Mouse (Mus musculus): Measurements from ENCODE around the gene Lgals3.

Lgals3 gene

DNA sequence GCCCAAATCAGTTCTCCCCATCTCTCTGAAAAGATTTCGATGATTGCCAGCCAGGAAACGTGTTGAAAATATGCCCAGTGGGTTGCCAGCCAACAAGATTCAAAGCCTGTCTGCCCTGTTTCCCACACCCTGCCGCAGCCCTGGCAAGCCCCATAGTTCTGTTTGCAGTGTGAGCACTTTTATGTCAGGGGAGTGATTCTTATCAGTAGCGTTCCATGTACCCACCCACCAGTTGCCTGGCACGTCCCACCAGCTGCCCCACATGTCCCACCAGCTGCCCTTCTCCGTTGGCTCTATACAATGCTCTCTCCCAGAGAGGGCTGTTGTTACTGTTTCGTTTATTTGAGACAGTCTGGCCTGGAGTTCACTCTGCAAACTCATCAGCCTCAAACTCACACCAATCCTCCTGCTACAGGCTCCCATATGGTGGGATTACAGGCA lies 650 bp upstream of the Lgals3 start:
- no peak for DNase-seq (ENCODE audit: extremely low read depth, insufficient read length, low spot score)

DNA sequence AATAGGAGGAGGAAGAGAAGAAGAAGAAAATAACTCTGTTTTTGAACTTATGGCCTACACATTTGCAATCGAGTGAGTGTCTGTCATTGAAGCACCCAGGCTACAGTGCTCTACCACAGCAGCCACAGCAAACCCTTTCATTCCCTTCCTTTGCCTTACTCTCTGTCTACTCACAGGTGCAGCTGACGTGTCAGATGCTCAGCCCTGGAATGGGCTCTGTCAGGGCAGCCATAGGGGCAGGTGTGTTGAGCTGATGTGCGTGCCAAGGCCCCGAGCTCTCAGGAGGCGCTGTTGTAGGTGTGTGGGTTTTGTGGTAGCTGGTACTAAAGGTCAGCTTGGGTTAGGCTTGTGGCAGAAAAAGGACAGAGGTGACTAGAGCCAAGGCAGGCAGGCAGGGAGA lies 2.2 kb downstream of the Lgals3 start:
- no peak for DNase-seq (ENCODE audit: extremely low read depth, insufficient read length, low spot score)

DNA sequence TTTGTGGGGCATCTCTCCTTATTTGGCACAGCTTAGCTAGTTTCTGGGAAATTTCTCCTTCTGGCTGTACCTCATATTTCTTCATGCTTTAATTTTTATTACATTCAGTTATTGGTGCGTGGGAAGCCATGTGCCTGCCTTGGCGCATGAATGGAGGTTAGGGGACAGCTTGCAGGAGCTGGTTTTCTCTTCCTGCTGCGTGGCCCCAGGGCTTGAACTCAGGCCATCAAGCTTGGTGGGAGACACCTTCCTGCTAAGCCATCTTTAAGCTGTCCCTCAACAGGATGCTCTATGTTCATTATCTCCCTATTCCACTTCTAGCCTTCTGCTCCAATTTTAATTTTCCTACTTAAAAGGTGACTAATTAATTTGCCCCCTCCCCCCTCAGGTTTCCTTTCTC lies 3.2 kb downstream of the Lgals3 start:
- no peak for DNase-seq (ENCODE audit: extremely low read depth, insufficient read length, low spot score)

DNA sequence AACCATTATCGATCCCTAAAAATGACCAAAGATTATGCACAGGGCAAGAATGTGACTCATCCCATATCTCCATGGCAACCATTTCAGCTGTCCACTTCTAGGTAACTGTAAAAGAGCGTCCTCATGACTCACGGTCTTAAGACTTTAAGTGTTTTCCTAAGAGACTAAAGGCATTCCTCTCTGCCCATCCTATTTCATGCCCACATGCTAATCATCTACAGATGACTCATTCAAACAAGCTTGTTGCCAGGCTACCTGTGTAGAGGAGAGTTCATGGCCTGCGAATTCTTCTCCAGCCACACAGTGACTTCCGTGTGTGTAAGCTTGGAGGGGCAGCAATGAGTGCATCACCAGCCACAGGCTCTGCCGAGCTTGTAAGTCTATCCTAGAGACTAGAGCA lies 4.1 kb downstream of the Lgals3 start:
- peak; percentile 78 for DNase-seq (ENCODE audit: extremely low read depth, insufficient read length, low spot score)

DNA sequence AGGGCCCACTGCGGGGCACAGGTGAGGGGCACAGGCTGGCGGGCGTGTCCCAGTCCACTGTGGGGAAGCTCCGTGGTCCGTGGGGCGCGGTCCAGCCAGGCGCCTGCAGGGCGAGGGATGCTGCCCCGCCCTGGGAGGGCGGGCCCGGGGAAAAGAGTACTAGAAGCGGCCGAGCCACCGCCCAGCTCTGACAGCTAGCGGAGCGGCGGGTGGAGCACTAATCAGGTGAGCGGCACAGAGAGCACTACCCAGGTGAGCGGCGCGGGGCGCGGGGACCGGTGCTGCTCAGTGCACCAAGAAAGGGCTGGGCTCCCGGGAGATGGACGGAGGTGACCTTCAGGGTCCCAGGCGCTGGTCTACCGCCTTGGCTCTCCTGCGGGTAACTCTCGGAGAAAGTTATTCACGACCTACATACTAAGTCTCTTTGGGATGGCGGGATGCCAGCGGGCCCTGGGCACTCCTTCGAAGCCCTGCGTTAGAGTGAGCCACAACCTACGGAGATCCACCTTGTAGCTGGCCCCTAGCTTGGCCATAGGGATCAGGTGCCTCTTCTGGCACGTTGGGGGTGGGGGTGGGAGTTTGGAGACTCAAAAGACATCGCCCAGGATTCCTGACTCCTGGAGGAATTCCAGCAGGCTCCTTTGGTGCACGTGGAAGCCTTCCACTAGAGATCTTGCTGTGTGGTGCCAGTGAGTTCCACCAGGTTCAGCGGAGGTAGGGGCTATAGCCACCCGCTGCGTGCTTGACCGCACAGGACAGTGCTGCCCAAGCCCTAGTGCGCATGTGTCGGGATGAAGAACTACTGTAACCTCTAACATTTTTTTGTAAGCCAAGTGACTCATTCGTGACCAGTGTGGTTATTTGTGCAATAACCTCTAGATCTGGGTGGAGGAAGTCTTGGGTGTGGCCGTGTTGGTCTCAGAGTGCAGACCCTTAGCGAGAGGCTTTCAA lies 6.5 kb downstream of the Lgals3 start:
- DNase-seq (ENCODE audit: extremely low read depth, insufficient read length, low spot score), result peak; percentile 90

DNA sequence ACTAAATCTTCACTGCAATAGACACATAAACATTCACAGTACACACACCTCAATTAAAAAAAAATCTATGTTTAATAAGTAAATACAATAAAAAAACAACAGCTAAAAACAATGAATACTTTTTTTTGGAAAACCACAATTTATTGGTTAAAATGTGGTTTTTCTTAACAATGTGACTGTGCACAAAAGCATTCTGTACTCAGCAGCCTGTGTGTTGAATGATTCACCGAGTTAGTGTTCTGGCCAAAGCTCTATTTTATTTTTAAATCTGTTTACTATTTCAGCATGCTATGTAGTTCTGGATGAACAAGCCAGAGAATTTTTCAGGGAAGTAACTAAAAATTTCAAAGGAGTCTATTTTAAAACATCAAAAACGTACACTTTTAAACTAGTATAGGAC lies 9.0 kb downstream of the Lgals3 start:
- no peak for DNase-seq (ENCODE audit: extremely low read depth, insufficient read length, low spot score)

DNA sequence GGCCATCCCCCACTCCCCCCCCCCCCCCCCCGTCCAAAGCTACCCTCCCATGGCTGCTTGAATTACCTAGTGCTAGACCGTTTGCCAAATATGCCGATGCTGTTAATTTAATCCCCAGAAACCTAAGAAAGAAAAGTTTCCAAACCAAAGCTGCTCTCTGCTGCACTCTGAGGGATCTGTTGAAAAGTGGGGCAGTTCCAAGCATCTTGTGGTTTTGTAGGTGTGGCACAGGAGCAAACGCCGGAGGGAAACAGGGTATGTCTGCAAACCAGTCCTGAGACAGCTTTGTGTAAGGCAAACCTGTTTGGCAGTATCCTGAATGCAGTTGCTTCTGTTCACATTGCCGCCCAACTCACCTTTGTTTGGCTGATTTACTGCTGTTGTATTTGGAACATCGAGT lies 10.8 kb downstream of the Lgals3 start:
- peak; percentile 49 for DNase-seq (ENCODE audit: extremely low read depth, insufficient read length, low spot score)

DNA sequence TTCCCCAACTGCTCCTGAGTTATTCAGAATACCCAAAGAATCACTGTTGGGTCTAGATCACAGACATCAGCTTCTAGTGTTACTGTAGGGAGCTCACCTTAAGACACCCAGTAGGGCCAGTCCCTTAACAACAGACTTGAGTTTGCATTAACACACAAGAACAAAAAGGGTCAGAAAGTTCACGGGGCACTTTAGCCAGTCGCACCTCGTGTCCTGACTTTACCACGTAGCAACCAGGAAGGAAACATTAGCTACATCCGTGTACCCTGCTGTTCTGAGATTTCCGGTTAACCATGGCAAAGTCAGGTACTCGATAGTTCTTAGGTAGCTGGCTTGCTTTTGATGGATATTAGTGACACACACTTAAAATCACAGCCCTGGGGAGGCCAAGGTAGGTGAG lies 16.4 kb downstream of the Lgals3 start:
- DNase-seq (ENCODE audit: extremely low read depth, insufficient read length, low spot score), result no peak

DNA sequence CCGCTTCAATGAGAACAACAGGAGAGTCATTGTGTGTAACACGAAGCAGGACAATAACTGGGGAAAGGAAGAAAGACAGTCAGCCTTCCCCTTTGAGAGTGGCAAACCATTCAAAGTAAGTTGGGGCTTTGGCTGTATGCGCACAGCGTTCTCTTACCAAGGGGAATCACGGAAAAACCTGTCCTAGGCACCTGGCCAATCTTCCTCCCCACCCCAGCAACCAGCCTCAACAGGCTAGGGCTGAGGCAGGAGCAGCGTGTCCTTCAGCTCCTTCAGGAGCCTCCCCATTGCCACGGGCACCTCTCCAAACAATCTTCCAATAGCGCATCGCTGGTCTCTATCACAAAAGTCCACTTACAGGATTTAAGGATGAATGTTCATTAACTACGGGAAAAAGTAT lies 17.1 kb downstream of the Lgals3 start:
- DNase-seq (ENCODE audit: extremely low read depth, insufficient read length, low spot score), result no peak

DNA sequence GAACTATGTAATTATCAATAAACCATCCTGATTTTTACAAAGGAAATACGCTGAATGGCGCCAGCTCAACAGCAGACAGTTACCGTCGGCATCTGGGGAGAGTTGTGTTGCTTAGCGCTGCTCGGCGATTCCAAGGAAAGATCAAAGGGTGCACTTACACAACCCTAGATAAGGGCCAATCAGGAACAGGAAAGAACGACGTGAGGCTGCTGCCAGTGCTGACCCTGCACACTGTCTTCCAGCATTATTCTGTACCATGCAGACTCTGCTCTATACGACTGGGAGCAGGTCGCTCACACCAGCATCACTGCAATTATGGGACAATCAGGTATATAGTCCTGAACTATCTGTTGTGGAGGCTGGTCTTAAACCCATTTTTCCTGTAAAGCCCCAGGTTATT lies 18.6 kb downstream of the Lgals3 start:
- no peak for DNase-seq (ENCODE audit: extremely low read depth, insufficient read length, low spot score)

DNA sequence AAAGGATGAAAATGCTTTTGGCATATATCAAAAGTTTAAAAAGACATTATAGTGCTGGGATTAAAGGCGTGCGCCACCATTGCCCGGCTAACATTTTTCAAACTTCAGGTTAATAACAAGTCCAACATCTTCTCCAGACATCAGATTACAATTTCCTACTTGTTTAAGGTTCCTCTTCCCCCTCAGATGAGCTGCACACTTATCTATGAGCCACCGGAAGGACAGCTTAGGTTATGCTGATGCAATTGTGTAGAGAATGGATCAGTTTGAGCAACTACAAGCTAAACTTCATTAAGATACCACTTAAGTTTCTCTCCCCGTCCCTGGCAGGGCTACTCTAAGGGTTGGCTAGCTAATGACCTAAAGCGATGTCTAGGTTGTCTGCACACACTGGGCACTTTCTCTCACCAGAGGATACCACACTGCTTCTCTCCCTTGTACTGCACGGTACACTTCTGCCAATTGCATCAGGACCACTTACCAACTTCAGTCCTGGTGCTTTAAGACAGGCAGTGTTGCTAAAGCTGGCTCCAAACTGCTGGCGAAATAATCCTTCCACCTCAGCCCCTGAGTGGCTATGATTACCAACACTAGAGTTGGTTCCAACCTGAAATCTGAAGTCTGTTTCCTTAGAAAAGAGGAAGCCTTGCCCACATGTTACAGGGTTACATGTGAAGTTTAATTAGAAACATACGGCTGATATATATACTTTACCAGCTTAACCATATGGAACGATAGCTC lies 26.0 kb downstream of the Lgals3 start:
- no peak for DNase-seq (ENCODE audit: extremely low read depth, insufficient read length, low spot score)

DNA sequence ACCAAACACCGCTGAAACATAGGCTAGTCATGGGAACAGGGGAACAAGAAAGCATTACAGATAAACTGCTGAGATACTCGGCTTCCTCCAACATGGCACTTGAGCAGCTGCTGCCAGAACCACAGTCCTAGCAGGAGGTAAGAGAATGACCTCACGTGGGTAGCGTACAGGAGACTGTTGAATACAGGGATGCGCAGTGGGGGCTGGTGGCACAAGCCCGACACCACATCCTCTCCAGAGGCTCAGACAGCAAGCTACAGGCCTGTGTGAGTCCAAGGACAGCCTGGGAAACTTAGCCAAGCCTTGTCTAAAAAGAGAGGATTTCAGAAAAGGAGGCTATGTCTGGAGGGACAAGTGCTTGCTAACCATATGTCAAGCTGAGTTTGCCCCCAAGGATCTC lies 27.5 kb downstream of the Lgals3 start:
- no peak for DNase-seq (ENCODE audit: extremely low read depth, insufficient read length, low spot score)

DNA sequence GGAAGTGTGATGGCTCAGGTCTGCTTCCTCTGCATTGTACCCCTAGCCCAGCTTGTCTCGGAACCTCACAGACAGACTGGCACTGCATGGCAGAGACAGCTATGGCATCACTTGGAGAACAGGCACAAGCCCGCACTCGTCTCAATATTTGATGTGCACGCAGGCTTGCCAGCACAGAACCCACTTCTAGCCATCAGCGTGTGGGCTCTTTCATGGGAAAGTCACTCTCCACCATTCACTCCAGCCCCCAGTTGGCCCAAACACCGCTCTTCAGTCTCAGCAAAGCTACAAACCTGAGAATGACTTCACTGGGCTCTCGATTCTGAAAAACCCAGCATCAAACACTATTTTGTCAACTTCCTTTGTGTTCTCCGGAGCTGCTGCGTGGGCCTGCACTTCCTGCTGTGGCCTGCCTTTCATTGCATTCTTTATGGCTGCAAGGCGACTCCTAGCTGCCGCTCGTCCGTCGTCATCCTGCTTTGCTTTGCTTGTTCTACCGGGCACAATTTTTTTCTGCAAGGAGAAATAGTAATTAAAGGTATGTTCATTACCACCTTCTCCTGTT lies 28.0 kb downstream of the Lgals3 start:
- no peak for DNase-seq (ENCODE audit: extremely low read depth, insufficient read length, low spot score)

DNA sequence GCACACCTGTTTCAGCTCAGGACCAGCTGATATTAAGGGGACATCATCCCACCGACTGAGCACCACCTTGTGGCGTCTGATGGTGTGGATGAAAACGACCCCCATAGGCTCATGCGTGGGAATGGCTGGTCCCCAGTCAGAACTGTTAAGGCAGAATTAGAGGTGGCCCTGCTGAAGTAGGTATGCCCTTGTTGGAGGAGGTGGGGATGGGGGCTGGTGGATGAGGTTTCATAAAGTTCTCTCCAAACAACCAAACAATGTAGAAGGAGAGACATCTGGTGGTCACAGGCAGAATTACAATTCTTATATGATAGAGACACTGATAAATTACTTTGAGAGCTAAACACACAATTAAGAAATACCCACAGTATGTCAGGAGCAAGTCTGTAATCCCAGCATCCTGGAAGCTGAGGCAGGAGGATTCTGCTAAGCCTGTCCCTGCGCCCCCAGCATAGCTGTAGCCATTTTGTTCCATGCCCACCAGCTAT lies 28.7 kb downstream of the Lgals3 start:
- DNase-seq (ENCODE audit: extremely low read depth, insufficient read length, low spot score), result no peak

DNA sequence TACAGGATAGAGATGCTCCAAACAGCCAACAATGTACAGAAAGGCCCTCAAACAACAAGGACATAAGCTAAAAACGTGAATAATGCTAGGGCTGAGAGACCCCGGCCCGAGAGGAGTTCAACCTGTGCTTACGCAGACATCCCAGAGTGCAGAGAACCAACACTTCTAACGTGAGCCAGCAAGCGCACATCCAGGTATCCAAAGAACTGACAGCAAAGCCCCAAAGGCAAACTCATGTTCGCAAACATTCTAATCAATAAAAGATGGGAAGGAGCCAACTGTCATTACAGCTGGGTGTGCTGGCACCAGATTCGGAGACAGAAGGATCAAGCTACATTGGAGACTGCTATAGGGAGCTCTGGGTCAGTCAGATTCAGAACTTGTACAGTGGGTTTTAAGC lies 35.2 kb downstream of the Lgals3 start:
- no peak for DNase-seq (ENCODE audit: extremely low read depth, insufficient read length, low spot score)

DNA sequence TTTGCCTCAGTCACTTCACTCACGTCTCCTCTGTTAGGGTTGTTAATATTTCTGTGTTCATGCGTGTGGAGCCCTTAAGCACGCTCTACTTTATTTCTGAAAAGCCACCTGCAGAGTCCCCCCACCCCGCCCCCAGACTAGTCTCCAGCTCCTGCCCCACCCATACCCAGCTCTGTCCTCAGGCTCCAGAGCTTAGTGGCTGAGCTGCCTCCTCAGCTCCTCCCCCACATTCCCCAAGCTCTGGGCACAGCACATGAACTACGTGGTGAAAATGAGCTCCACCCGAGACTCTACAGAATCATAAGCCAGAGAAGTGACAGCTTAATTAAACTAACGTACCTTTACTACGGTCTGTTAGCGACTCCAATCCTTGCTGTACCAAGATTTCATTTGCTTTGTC lies 38.4 kb downstream of the Lgals3 start:
- no peak for DNase-seq (ENCODE audit: extremely low read depth, insufficient read length, low spot score)

DNA sequence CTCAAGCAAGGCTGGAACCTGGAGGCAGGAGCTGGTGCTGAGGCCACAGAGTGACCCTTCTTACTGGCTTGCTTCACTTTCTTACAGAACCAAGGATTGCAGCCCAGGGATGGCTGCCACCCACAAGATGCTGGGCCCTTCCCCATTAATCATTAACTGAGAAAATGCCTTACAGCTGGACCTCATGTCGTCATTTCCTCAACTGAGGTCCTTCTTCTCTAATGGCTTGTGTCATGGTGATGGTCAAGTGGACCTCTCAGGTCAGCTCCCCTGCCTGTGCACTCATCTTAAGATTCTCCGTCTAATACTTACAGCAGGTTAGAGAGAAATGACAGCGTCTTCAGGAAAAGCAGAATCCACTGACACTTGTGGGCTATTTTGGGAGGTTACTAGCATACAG lies 49.8 kb downstream of the Lgals3 start:
- no peak for DNase-seq (ENCODE audit: extremely low read depth, insufficient read length, low spot score)

DNA sequence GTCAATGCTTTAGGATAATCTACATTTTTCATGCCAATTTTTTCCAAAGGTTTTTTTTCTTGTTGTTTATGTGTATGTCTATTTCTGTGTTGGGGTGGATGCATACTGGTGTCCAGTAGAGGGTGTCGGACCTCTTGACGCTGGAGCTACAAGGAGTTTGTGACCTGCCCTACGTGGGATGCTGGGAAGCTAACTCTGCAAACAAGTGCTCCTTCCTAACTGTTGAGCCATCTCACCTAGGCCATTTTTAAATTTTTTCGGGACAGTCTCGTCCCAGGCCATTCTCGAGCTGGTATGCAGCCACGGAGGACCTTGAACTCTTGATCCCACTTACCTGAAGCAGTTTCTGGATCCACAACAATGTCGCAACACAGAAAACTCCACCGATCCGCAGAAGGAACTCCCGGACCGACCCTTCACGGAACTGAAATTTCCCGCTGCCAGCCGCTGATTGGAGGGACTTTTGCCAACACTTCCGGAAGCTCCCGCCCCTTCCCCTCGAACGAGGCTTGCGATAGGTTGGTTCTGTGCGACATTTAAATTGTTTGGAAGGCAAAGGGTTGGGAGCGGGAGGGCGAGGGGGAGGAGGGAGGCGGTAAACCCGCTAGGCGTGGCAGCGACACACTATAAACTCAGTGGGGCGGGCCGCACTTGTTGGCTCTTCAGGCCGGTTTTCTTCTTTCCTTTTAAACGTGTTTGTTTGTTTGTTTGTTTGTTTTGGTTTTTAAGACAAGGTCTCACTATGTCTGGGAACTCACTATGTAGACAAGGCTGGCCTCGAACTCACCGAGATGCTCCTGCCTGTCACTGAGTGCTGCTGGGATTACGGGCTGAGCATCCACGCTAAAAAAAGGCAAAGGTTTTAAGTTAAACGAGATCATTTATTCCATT lies 50.5 kb downstream of the Lgals3 start, which contains the start of gene Dlgap5:
Gene Dlgap5, minus strand, starts transcription at position 633 of the 891 bp plus-strand sequence.
- DNase-seq (ENCODE audit: extremely low read depth, insufficient read length, low spot score), result peak; percentile 91

DNA sequence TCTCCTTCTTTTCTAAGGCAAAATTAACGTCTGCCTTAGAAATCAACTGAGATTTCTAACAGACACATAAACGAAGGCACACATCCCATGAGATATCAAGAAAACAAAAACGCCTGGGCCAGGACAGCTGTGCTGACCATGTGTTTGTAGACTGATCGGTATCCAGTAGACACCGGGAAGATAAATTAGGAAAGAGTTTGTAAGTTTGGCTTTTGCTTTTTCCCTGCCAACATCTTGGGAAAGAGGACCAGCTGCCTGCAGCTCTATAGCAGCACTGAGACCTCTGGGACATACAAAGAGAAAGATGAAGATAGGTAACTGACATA lies 51.1 kb downstream of the Lgals3 start:
- DNase-seq (ENCODE audit: extremely low read depth, insufficient read length, low spot score), result no peak

DNA sequence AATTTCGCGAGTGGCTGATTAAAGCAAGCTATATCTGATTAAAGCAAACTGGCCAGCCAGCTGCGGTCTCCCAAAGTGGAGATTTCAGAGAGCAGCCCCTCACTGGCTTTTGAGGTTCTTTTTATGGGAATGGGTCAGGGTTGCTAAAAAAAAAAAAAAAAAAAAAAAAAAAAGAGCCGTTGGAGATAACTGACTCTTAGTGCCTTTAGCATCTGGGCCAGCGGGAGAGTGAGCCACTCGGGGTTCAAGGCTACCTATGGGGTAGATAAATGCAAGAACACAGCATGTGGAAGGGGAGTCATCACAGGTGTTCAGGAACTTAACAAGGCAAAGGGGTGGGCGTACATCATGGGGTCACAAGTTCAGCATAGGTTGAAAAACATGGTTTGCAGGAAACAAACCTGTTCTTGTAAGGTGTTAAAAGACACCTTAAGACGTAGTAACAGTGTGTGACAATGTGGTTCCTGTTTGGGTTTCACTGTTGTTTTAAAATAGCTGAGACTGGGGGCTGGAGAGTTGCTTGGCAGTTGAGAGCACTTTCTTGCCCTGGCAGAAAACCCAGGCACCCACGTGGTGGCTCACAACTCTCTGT lies 51.6 kb downstream of the Lgals3 start:
- DNase-seq (ENCODE audit: extremely low read depth, insufficient read length, low spot score), result no peak

All from 3134 (cell line).